Mouse (Mus musculus) common myeloid progenitor, adult 5-6 weeks (primary cell): ENCODE results near the gene Gpr84. TPM values are rescaled to one million over a fixed set of nuclear protein-coding genes. Genes with fewer than 3 reads are reported as not detected.
"Not testable (repeated sequence)": the region's sequence is repeated elsewhere in the genome, so short reads cannot be mapped to it uniquely, and the experiment has no call there.

ENCODE experiments used
- ATAC-seq: replicated peaks from 2 replicates; pipeline ENCODE4 v1.8.0; 2016; ENCODE audit warnings: low read depth, mild to moderate bottlenecking, moderate TSS enrichment, inconsistent platforms; ENCODE audit not compliant: poor library complexity, severe bottlenecking
- total RNA-seq: library from RNA; stranded (forward); fragments of 200-1000, 187-1606 nt; gene quantifications from 2 replicates; pipeline ENCODE4 v1.2.3, GENCODE M21; 2017

Gpr84 gene
- total RNA-seq, 1 experiment from 2014 or later: not detected

DNA sequence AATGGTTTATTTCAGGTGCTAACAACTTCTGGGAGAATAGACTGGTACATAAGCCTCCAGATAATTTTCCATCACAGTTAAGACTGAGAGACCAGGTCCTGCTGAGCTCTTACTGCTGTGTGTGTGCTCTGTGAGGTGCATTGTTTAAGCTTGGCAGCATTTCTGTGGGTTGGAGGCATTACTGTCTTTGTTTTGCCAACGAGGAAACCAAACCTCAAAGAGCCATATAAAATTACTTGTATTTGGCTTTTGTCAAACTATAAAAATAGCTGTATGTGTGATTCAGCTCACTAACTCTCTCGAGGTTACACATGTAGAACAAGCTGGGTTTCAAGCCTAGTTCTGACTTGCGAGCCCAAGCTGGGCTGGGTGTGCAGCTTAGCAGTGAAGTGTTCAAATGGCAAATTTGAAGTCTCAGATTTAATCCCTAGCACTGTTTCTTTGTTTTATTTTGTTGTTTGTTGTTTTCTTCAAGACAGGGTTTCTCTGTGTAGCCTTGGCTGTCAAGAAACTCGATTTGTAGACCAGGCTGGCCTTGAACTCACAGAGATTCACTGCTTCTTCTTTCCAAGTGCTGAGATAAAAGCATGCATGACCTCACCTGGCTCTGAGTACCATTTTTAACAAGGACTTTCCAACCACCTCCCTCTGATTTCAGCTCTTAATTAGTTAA, 17.6 kb downstream of the Gpr84 start:
- ATAC-seq: no peak

GRCm38 (mm10) chr15:103290843-103291242, 19.6 kb downstream of the Gpr84 start:
- no peak for ATAC-seq

- ATAC-seq: no peak
Measured at GRCm38 (mm10) chr15:103290417-103290816, 20.0 kb downstream of the Gpr84 start.

- ATAC-seq: no peak
Measured at GRCm38 (mm10) chr15:103289600-103289999, 20.8 kb downstream of the Gpr84 start.

- no peak for ATAC-seq
Measured at GRCm38 (mm10) chr15:103285778-103286417, 24.5 kb downstream of the Gpr84 start.

GRCm38 (mm10) chr15:103284647-103285046, 25.8 kb downstream of the Gpr84 start:
- ATAC-seq: no peak

- peak; percentile 52; the same call in 1 of the 2 replicates for ATAC-seq
Measured at GRCm38 (mm10) chr15:103284066-103284465, 26.3 kb downstream of the Gpr84 start.

DNA sequence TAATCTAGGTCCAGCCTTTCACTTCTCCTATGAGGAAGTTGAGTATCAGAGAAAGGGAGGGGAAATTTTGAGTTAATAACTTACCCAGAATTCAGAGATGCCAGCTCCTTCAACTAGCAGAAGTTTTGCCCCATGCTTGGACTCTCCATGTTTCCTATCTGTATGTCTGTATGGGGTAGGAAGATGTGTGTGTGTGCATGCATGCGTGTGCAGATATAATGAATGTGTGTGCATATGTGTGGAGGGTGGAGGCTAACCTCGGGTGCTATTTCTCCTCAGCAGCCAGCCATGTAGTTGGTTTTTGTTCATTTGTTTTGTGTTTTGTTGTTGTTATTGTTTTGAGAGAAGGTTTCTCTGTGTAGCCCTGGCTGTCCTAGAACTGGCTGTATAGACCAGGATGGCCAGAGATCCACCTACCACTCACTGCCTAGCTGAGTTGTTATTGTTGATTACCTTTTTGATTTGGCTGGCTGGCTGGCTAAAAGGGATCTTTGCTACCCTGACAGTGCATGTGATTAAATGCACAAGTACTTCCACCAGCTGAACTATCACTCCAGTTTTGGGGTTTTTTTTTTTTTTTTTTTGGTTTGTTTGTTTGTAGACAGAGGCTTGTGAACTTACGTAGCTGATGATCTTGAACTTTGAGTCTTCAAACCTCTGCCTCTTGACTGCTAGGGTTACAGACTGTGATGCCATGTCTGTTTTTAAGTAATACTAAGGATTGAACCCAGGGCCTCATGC, 28.8 kb downstream of the Gpr84 start:
- ATAC-seq: 0 out of 2 replicates have a peak, but pooled peaks have one; percentile 6

GRCm38 (mm10) chr15:103280817-103281464, 29.5 kb downstream of the Gpr84 start:
- ATAC-seq: peak; percentile 85

DNA sequence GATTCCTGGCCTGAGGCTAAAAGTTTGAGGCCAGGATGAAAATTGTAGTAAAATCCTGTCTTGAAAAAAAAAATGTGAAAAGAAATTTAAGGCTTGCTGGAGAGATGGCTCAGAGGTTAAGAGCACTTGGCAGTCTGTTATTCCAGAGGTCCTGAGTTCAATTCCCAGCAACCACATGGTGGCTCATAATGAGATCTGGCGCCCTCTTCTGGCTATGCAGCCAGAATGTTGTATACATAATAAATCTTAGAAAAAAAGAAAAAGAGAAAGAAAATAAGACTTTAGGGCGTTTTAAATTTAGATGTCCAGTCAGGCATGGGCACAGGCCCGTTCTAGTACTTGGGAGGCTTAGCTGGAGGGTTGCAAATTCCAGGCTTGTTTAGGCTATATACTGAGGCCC, 30.7 kb downstream of the Gpr84 start:
- ATAC-seq: no peak

DNA sequence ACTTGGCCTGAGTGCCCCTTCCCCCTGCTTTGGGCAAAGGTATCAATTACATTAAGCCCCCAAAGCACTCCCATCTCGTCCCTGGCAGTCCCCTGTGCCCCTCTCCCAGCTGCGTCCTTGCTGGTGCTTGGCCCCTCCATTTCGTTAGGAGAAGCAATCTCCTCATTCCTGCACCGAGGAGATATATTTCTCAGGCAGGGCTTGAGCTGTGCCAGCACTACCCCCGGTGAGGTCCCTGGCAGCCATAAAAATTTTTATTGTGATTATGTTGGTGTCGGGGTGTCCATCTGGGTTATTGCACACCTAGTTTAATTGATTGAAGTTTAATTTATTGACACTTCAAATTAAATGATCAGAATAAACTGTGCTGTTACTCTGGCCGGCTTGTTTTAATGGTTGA, 32.5 kb downstream of the Gpr84 start:
- ATAC-seq: no peak

DNA sequence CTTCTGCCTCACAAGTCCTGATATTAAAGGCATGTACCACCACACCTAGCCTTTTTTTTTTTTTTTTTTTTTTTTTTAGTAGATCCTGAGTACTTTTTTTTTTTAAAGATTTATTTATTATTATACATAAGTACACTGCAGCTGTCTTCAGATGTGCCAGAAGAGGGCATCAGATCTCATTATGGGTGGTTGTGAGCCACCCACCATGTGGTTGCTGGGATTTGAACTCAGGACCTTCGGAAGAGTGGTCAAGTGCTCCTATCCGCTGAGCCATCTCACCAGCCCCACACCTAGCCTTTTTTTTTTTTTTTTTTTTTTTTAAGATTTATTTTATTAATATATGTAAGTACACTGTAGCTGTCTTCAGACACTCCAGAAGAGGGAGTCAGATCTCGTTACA, 34.5 kb downstream of the Gpr84 start:
- ATAC-seq: not testable (repeated sequence)

DNA sequence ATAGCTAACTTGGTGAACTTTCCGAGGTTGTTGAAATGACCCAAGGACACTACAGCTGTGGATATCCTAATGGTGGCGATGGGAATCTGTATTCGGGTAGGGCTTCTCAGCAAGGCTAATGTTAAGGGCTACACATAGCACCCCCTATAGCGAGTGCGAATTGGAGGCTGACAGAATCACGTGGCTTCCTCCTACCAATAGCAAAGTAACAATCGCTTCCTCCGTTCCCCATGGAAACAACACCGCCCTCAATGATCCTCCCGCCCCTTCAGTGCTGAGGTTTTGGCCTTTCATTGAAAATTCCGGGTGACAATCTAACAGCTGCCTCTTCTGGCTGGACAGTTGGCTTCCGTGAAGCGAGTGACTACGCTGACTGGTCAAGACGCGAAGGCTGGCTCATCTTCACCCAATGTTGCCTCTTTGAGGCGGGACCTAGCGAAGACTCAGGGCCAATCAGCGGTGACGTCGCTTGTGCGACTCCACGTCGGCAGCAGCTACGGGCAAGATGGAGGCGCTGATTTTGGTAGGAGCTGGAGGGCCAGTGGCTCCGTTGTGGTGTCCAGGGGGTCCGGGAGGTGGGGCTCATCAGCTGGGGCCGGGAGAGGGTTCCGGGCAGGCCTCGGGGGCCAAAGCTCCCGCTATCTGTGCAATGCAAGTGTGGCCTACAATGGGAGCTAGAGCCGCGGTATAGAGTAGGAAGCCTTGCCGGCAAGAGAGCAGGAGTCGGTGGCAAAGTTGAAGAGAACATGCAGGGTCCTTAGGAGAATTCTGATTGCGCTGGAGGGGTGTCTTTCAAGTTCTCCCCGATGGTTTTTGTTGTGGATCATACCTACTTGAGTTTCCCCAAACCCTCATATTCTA, 37.8 kb downstream of the Gpr84 start, which contains the start of gene Copz1:
TSS of gene Copz1 (plus strand) at position 296 of the 861 bp plus-strand sequence.
- ATAC-seq: peak; percentile 97

GRCm38 (mm10) chr15:103268903-103269302, 41.5 kb downstream of the Gpr84 start:
- peak; percentile 15; the same call in 1 of the 2 replicates for ATAC-seq

- ATAC-seq: no peak
Measured at GRCm38 (mm10) chr15:103264794-103265193, 45.6 kb downstream of the Gpr84 start.

DNA sequence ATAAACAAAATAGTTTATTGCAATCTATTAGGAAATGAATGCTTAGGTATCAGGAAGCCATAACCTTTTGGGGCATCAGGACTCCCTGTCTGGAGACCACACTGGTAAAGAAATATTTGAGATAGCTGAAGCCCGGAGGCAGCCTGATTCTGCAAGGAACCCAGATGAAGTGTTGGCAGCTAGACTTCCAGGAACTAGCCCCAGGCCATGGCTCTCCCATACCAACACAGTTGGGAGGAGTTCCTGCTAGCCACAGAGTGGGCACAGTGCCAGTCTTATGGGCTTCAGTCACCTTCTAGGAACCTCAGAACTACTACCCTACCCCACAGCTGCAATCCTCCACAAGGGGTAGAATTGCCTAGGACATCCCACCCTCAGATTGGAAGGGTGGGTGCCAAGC, 50.4 kb downstream of the Gpr84 start:
- peak; percentile 28 for ATAC-seq

DNA sequence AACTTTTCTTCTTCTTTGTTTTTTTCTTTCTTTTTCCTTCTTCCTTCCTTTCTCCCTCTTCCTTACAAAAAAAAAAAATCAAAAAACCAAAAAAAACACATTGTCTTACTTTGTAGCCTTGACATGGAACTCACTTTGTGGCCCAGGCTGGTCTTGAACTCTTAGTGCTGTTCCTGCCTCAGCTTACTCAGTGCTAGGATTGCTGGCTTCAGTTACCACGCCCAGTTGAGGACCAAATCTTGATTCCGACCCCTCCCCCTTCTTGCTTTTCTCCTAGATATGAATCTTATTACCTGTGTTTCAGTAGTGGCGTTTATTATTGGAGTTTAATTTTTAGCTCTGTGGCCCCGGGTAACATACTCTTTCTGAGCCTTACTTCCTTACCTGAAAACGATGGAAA, 51.2 kb downstream of the Gpr84 start:
- no peak for ATAC-seq
